Mouse (Mus musculus): ENCODE data around the gene Ifit1bl1. TPM values are rescaled to one million over a fixed set of nuclear protein-coding genes. Genes with fewer than 3 reads are reported as not detected.
"Not testable (repeated sequence)": the region's sequence is repeated elsewhere in the genome, so short reads cannot be mapped to it uniquely, and the experiment has no call there.

Gene Ifit1bl1
- polyA plus RNA-seq, 1 experiment from 2014 or later, result not detected

GRCm38 (mm10) chr19:34583126-34583766, 18.5 kb downstream of the Ifit1bl1 start, which contains the start of gene Ifit3:
Ifit3 (plus strand) TSS chr19:34583531.
- WGBS, result 77% methylated on average over 2 of the region's 2 CpGs
- H3K4me1 ChIP-seq (replicated peaks); H3K9me3 ChIP-seq; H3K36me3 ChIP-seq; H3K27me3 ChIP-seq (ENCODE audit: insufficient read depth, poor library complexity, severe bottlenecking); H3K4me3 ChIP-seq; DNase-seq (ENCODE audit: low spot score); H3K27ac ChIP-seq: not testable (repeated sequence)

DNA sequence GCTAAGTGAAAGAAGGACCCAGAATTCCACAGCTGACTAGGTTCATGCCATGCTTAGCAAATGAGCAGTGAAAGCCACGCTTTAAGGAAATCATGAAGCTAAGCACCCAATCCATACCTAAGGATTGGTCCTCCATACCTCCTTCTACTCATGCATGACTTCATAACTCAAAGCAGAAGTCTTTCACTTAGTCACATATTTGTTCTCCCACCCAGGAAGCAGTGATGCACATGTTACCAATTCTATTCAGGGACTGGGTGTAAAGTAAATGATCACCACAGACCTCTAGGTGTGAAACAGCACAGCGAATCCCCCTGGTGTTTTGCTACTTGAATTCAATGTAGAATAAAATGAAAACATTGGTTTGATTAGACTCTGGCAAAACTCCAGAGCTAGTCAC, 19.1 kb downstream of the Ifit1bl1 start:
- not testable (repeated sequence) for H3K4me3 ChIP-seq; DNase-seq (ENCODE audit: low spot score); H3K4me1 ChIP-seq (replicated peaks); H3K27ac ChIP-seq; H3K9me3 ChIP-seq; H3K36me3 ChIP-seq; H3K27me3 ChIP-seq (ENCODE audit: insufficient read depth, poor library complexity, severe bottlenecking)
- WGBS, result 88% methylated on average over 2 of the region's 2 CpGs

GRCm38 (mm10) chr19:34577121-34577520, 24.6 kb downstream of the Ifit1bl1 start:
- Histone ChIP-seq H3K27ac (no peak overlapping the region), H3K4me3 (no peak overlapping the region), H3K36me3 (no peaks in the 10 kb centered on the region), H3K4me1 (replicated peaks) (no peaks in the 10 kb centered on the region), H3K9me3 (no peaks in the 10 kb centered on the region), H3K27me3 (ENCODE audit: insufficient read depth, poor library complexity, severe bottlenecking) (no peaks in the 10 kb centered on the region)
- 76% methylated on average over 1 of the region's 1 CpGs for WGBS
- DNase-seq (ENCODE audit: low spot score), result no peak

GRCm38 (mm10) chr19:34573650-34574049, 28.1 kb downstream of the Ifit1bl1 start:
- DNase-seq (ENCODE audit: low spot score), result no peak
- H3K9me3 ChIP-seq, result no peaks in the 10 kb centered on the region
- WGBS, result 90% methylated on average over 5 of the region's 5 CpGs
- no peak overlapping the region for H3K27ac ChIP-seq
- no peaks in the 10 kb centered on the region for H3K4me1 ChIP-seq (replicated peaks)
- no peak overlapping the region for H3K4me3 ChIP-seq
- no peaks in the 10 kb centered on the region for H3K27me3 ChIP-seq (ENCODE audit: insufficient read depth, poor library complexity, severe bottlenecking)
- H3K36me3 ChIP-seq, result no peaks in the 10 kb centered on the region

GRCm38 (mm10) chr19:34571080-34571479, 30.7 kb downstream of the Ifit1bl1 start:
- no peaks in the 10 kb centered on the region; the same call in 1 of the 2 replicates for H3K4me1 ChIP-seq (replicated peaks)
- H3K36me3 ChIP-seq, result no peaks in the 10 kb centered on the region
- no peak overlapping the region for H3K4me3 ChIP-seq
- H3K27me3 ChIP-seq (ENCODE audit: insufficient read depth, poor library complexity, severe bottlenecking), result no peaks in the 10 kb centered on the region
- H3K27ac ChIP-seq, result no peak overlapping the region
- no peaks in the 10 kb centered on the region for H3K9me3 ChIP-seq
- WGBS, result 84% methylated on average over 1 of the region's 1 CpGs
- no peak for DNase-seq (ENCODE audit: low spot score)

- no peaks in the 10 kb centered on the region for H3K9me3 ChIP-seq
- H3K27ac ChIP-seq, result no peak overlapping the region
- H3K27me3 ChIP-seq (ENCODE audit: insufficient read depth, poor library complexity, severe bottlenecking), result no peaks in the 10 kb centered on the region
- 74% methylated on average over 4 of the region's 4 CpGs for WGBS
- no peak overlapping the region for H3K4me3 ChIP-seq
- DNase-seq (ENCODE audit: low spot score), result no peak
- no peaks in the 10 kb centered on the region for H3K36me3 ChIP-seq
- H3K4me1 ChIP-seq (replicated peaks), result no peaks in the 10 kb centered on the region; the same call in 1 of the 2 replicates
These were observed 31.8 kb downstream of the Ifit1bl1 start for GRCm38 (mm10) chr19:34569896-34570476.

- Histone ChIP-seq H3K4me3 (no peak overlapping the region), H3K36me3 (no peaks in the 10 kb centered on the region), H3K27me3 (ENCODE audit: insufficient read depth, poor library complexity, severe bottlenecking) (no peaks in the 10 kb centered on the region), H3K27ac (no peak overlapping the region), H3K9me3 (no peaks in the 10 kb centered on the region), H3K4me1 (replicated peaks) (no peaks in the 10 kb centered on the region; the same call in 1 of the 2 replicates)
- WGBS, result 76% methylated on average over 7 of the region's 7 CpGs
- no peak for DNase-seq (ENCODE audit: low spot score)
These were observed 32.5 kb downstream of the Ifit1bl1 start for GRCm38 (mm10) chr19:34568988-34569895.

DNA sequence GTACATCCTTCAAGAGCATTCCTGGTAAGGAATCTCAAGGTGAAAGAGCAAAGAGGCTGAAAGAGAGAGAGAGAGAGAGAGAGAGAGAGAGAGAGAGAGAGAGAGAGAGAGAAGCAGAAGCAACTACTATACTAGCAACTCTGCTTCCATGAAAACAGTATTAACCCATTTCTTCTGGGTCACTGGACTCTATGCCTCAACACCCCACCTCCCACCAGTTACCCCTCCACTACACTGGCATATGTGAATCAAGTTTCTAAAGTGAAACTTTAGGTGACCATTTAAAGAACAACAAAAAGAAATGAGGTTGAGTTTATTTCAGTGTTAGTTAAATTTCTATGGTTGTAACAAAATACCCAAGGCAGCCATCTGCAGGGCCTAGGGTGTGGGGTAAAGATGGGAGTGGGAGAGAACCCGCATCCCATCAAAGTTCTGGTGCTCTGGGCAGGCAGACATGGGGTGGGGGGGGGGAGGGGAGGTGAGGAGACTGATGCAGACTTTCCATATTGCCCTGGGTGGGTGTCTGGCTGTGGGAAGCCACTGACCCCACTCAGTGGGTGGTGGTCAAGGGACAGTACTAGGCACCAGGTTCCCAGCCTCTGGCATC, 35.5 kb downstream of the Ifit1bl1 start:
- WGBS, result 64% methylated on average over 1 of the region's 1 CpGs
- H3K27me3 ChIP-seq (ENCODE audit: insufficient read depth, poor library complexity, severe bottlenecking), result no peaks in the 10 kb centered on the region
- no peaks in the 10 kb centered on the region for H3K36me3 ChIP-seq
- no peak overlapping the region for H3K4me3 ChIP-seq
- no peak overlapping the region for H3K27ac ChIP-seq
- no peak for DNase-seq (ENCODE audit: low spot score)
- no peaks in the 10 kb centered on the region for H3K9me3 ChIP-seq
- no peaks in the 10 kb centered on the region; the same call in 1 of the 2 replicates for H3K4me1 ChIP-seq (replicated peaks)

DNA sequence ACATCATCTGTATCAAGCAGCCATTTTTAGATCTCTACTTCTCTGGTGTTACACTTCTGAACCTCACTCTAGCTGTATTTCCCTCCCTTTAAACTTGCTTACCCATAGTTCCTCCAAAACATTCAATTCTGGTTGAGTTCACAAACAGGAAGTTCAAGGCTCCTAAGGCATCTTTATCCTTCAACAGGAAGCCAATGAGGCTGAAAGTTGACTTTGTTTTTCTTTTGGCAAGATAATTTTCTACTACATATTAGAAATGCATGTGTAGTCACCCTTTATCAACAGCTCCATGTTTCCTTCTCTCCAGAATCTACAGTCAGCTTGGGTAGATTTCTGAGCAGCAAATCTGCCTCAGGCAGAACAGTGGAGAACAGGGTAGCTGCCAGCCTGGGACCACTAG, 39.2 kb downstream of the Ifit1bl1 start:
- DNase-seq (ENCODE audit: low spot score), result no peak
- Histone ChIP-seq H3K27ac (no peak overlapping the region), H3K9me3 (no peaks in the 10 kb centered on the region), H3K27me3 (ENCODE audit: insufficient read depth, poor library complexity, severe bottlenecking) (no peaks in the 10 kb centered on the region), H3K36me3 (no peaks in the 10 kb centered on the region), H3K4me1 (replicated peaks) (peaks cover 12% of the 10 kb centered on the region), H3K4me3 (no peak overlapping the region)

GRCm38 (mm10) chr19:34556621-34557020, 45.1 kb downstream of the Ifit1bl1 start:
- no peak for DNase-seq (ENCODE audit: low spot score)
- Histone ChIP-seq H3K4me1 (replicated peaks) (peaks cover 16% of the 10 kb centered on the region), H3K27me3 (ENCODE audit: insufficient read depth, poor library complexity, severe bottlenecking) (no peaks in the 10 kb centered on the region), H3K9me3 (no peaks in the 10 kb centered on the region), H3K36me3 (no peaks in the 10 kb centered on the region), H3K4me3 (no peak overlapping the region), H3K27ac (no peak overlapping the region)
- 80% methylated on average over 3 of the region's 3 CpGs for WGBS

- Histone ChIP-seq H3K4me1 (replicated peaks) (peaks cover 5% of the 10 kb centered on the region; the same call in 1 of the 2 replicates), H3K4me3 (no peak overlapping the region), H3K27ac (no peak overlapping the region), H3K9me3 (no peaks in the 10 kb centered on the region), H3K27me3 (ENCODE audit: insufficient read depth, poor library complexity, severe bottlenecking) (no peaks in the 10 kb centered on the region), H3K36me3 (no peaks in the 10 kb centered on the region)
- no peak for DNase-seq (ENCODE audit: low spot score)
These were observed 47.7 kb downstream of the Ifit1bl1 start for GRCm38 (mm10) chr19:34554061-34554460.

DNA sequence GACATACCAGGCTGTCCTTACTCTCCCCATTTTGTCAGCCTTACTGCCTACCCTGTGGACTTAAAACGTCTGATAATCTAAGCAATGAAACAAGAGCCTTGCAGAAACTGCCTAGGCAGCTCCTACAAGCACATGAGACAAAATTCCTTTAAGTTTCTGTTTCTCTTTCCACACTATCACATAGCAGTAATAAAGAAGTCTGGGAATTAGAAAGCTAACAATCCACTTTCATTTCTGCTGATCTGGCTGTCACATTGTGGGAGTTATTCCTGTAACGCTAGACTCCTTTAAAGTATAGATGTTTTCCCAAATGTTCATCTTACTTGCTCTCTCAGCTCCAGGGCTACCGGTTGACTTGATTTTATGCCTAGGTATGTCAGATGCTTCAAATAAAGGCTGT, 48.2 kb downstream of the Ifit1bl1 start:
- no peak for DNase-seq (ENCODE audit: low spot score)
- H3K4me1 ChIP-seq (replicated peaks), result peaks cover 5% of the 10 kb centered on the region; the same call in 1 of the 2 replicates
- H3K27me3 ChIP-seq (ENCODE audit: insufficient read depth, poor library complexity, severe bottlenecking), result no peaks in the 10 kb centered on the region
- no peak overlapping the region for H3K4me3 ChIP-seq
- H3K36me3 ChIP-seq, result no peaks in the 10 kb centered on the region
- H3K27ac ChIP-seq, result no peak overlapping the region
- 78% methylated on average over 3 of the region's 3 CpGs for WGBS
- no peaks in the 10 kb centered on the region for H3K9me3 ChIP-seq
